Mouse (Mus musculus) G1E (cell line): Measurements from ENCODE around the gene Olfr981. TPM values are rescaled to one million over a fixed set of nuclear protein-coding genes. Genes with fewer than 3 reads are reported as not detected.
"Not testable (repeated sequence)": the region's sequence is repeated elsewhere in the genome, so short reads cannot be mapped to it uniquely, and the experiment has no call there.

ENCODE experiments used
- ATAC-seq: 2 replicates; pipeline ENCODE4 v1.8.0; 2016; ENCODE audit warnings: mild to moderate bottlenecking; ENCODE audit not compliant: insufficient number of reproducible peaks, poor library complexity, low FRiP score, severe bottlenecking; ENCODE audit errors: extremely low read depth
- DNase-seq: peaks from one replicate; pipeline ENCODE4 v3.0.0; 2012; ENCODE audit warnings: low spot score
- H3K27me3 ChIP-seq: 2 replicates; pipeline ENCODE4 v1.6.1; 2012; ENCODE audit warnings: mild to moderate bottlenecking, low read length, inconsistent platforms; ENCODE audit not compliant: insufficient read depth
- H3K36me3 ChIP-seq: replicated peaks from 2 replicates; pipeline ENCODE3; 2012; ENCODE audit warnings: mild to moderate bottlenecking, inconsistent platforms
- H3K4me1 ChIP-seq: 2 replicates; pipeline ENCODE4 v1.6.1; 2012; ENCODE audit warnings: low read depth, low read length, inconsistent platforms, mixed read lengths; ENCODE audit not compliant: insufficient read depth
- H3K4me3 ChIP-seq: 2 replicates; pipeline ENCODE4 v1.5.1; 2012; ENCODE audit warnings: low read depth, mild to moderate bottlenecking, inconsistent platforms, low read length, moderate library complexity, mixed read lengths
- H3K9me3 ChIP-seq: replicated peaks from 2 replicates; pipeline ENCODE4 v1.6.1; 2012; ENCODE audit warnings: inconsistent platforms
- CTCF ChIP-seq: IDR thresholded peaks from 2 replicates; pipeline ENCODE4 v1.5.1; 2012; ENCODE audit warnings: low read depth, low read length, inconsistent platforms, mixed read lengths
- GATA1 ChIP-seq: IDR thresholded peaks from 2 replicates; pipeline ENCODE4 v1.6.1; 2012; ENCODE audit warnings: borderline replicate concordance, low read length, inconsistent platforms, mixed read lengths
- GATA2 ChIP-seq: IDR thresholded peaks from 2 replicates; pipeline ENCODE4 v1.6.1; 2012; ENCODE audit warnings: low read depth, low read length, inconsistent platforms, borderline replicate concordance
- POLR2AphosphoS5 ChIP-seq: IDR thresholded peaks from 2 replicates; pipeline ENCODE4 v1.6.1; 2012; ENCODE audit warnings: low read depth, low read length, inconsistent platforms; ENCODE audit not compliant: insufficient replicate concordance
- TAL1 ChIP-seq: conservative IDR thresholded peaks from 2 replicates; pipeline ENCODE4 v1.6.1; 2012; ENCODE audit warnings: low read depth, low read length, inconsistent platforms, mixed read lengths
- polyA plus RNA-seq: library from polyadenylated mRNA; stranded (reverse); fragments of >175 nt; gene quantifications from 2 replicates; pipeline ENCODE4 v1.2.3, GENCODE M21; 2012
- total RNA-seq, 2 experiments: library from RNA; stranded (forward) in 1 of 2; stranded (reverse) in 1 of 2; fragments of 200-1000 nt in 1 of 2; fragments of >200 nt in 1 of 2; fragmentation: Nextera tagmentation in 1 of 2; gene quantifications; 2 replicates each; pipeline ENCODE4 v1.2.3; 2014 to 2017

Gene Olfr981
- total RNA-seq (2014; fragmentation: Nextera tagmentation) (not detected in 2 replicates), total RNA-seq (2017) (0.17 and 0.27 TPM in 2 replicates), polyA plus RNA-seq (not detected in 2 replicates)

- TF ChIP-seq GATA1 (no peak), CTCF (no peak), TAL1 (no peak), POLR2AphosphoS5 (no peak), GATA2 (no peak)
- peaks cover 4% of the 10 kb centered on the region; the same call in 1 of the 2 replicates for H3K9me3 ChIP-seq
- no peak for ATAC-seq
- H3K4me1 ChIP-seq: no peaks in the 10 kb centered on the region
- H3K36me3 ChIP-seq: no peaks in the 10 kb centered on the region
- H3K27me3 ChIP-seq: no peaks in the 10 kb centered on the region
- no peak within 1 kb of the TSS for H3K4me3 ChIP-seq
- DNase-seq: no peak
Observed at GRCm38 (mm10) chr9:40021164-40021563, at the start of gene Olfr981. Gene Olfr981, plus strand, starts transcription at chr9:40021464.

- not testable (repeated sequence) for DNase-seq, H3K4me1 ChIP-seq, H3K4me3 ChIP-seq, H3K9me3 ChIP-seq, H3K36me3 ChIP-seq, H3K27me3 ChIP-seq, ATAC-seq
Observed at GRCm38 (mm10) chr9:39976581-39977145, 44.6 kb upstream of the Olfr981 start.

- DNase-seq (no peak), ATAC-seq (no peak)
- Histone ChIP-seq H3K9me3 (no peaks in the 10 kb centered on the region), H3K4me3 (no peak within 1 kb of the TSS), H3K27me3 (no peaks in the 10 kb centered on the region), H3K4me1 (no peaks in the 10 kb centered on the region), H3K36me3 (no peaks in the 10 kb centered on the region)
- TF ChIP-seq POLR2AphosphoS5: no peak
- TF ChIP-seq CTCF: no peak
- TF ChIP-seq GATA2: no peak
- no peak for TF ChIP-seq TAL1
- no peak for TF ChIP-seq GATA1
Observed at GRCm38 (mm10) chr9:39991813-39992212, 29.5 kb upstream of the Olfr981 start, which contains the start of gene Olfr978. Gene Olfr978, plus strand, starts transcription at chr9:39992113.

GRCm38 (mm10) chr9:40003365-40003764 lies 17.9 kb upstream of the Olfr981 start, which contains the start of gene Olfr979:
Gene Olfr979, minus strand, starts transcription at chr9:40003465.
- Histone ChIP-seq H3K4me1 (no peaks in the 10 kb centered on the region), H3K36me3 (no peaks in the 10 kb centered on the region), H3K9me3 (no peaks in the 10 kb centered on the region), H3K4me3 (no peak within 1 kb of the TSS), H3K27me3 (no peaks in the 10 kb centered on the region)
- no peak for DNase-seq
- no peak for TF ChIP-seq CTCF
- TF ChIP-seq TAL1: no peak
- TF ChIP-seq GATA2: no peak
- no peak for TF ChIP-seq GATA1
- no peak for TF ChIP-seq POLR2AphosphoS5
- no peak for ATAC-seq

- DNase-seq (no peak), ATAC-seq (no peak)
- TF ChIP-seq GATA2: no peak
- TF ChIP-seq TAL1: no peak
- TF ChIP-seq CTCF: no peak
- no peak for TF ChIP-seq POLR2AphosphoS5
- no peak for TF ChIP-seq GATA1
- Histone ChIP-seq H3K4me1 (no peaks in the 10 kb centered on the region), H3K4me3 (no peak within 1 kb of the TSS), H3K36me3 (no peaks in the 10 kb centered on the region), H3K27me3 (no peaks in the 10 kb centered on the region), H3K9me3 (no peaks in the 10 kb centered on the region; the same call in 1 of the 2 replicates)
Observed at GRCm38 (mm10) chr9:40009482-40009881, 11.8 kb upstream of the Olfr981 start, which contains the start of gene Olfr980. Gene Olfr980, minus strand, starts transcription at chr9:40009582.

- Histone ChIP-seq H3K27me3 (no peaks in the 10 kb centered on the region), H3K4me3 (no peak overlapping the region), H3K4me1 (no peaks in the 10 kb centered on the region), H3K36me3 (no peaks in the 10 kb centered on the region), H3K9me3 (no peaks in the 10 kb centered on the region)
- TF ChIP-seq GATA2: no peak
- TF ChIP-seq TAL1: no peak
- no peak for TF ChIP-seq CTCF
- no peak for TF ChIP-seq POLR2AphosphoS5
- no peak for TF ChIP-seq GATA1
- no peak for ATAC-seq
- DNase-seq: no peak
Observed at GRCm38 (mm10) chr9:40050138-40050537, 28.9 kb downstream of the Olfr981 start.

DNA sequence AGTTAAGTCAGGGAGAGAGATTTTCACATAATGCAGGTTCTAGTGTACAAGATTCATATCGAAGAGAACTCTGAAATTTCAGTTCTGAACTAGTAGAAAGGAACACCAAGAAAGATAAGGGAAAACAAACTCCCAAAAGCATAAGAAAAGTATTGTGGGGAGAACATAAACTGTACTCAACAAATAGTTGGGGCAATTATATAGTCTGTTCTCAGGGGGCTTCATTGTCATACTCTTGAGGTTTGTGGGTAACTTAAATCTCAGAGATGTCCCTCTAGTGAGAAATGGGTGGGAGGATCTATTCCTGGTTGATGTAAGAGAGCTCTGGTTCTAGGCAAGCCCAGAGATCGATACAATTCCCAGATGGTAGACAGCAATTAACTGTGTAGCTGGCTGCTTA lies 52.3 kb downstream of the Olfr981 start, which contains the start of gene Olfr982:
Gene Olfr982 (plus strand): TSS at position 301 of the 400 bp plus-strand sequence.
- Histone ChIP-seq H3K36me3 (no peaks in the 10 kb centered on the region), H3K27me3 (no peaks in the 10 kb centered on the region), H3K9me3 (peaks cover 9% of the 10 kb centered on the region), H3K4me3 (no peak within 1 kb of the TSS), H3K4me1 (no peaks in the 10 kb centered on the region)
- ATAC-seq (no peak), DNase-seq (no peak)
- TF ChIP-seq TAL1 (no peak), POLR2AphosphoS5 (no peak), GATA2 (no peak), GATA1 (no peak), CTCF (no peak)

Other genes with a start within 250 kb of the Olfr981 start
- gene Olfr968, start 238.2 kb upstream of the Olfr981 start, total RNA-seq (2014; fragmentation: Nextera tagmentation): not detected in 2 replicates
- 0.06 and 0.11 TPM in 2 replicates for gene Olfr968, start 238.2 kb upstream of the Olfr981 start, total RNA-seq (2017)
- not detected in 2 replicates for gene Olfr968, start 238.2 kb upstream of the Olfr981 start, polyA plus RNA-seq
- gene Olfr969, start 230.5 kb upstream of the Olfr981 start, total RNA-seq (2014; fragmentation: Nextera tagmentation): not detected in 2 replicates
- not detected in 2 replicates for gene Olfr969, start 230.5 kb upstream of the Olfr981 start, total RNA-seq (2017)
- not detected in 2 replicates for gene Olfr969, start 230.5 kb upstream of the Olfr981 start, polyA plus RNA-seq
- gene Olfr970, start 212.6 kb upstream of the Olfr981 start, total RNA-seq (2014; fragmentation: Nextera tagmentation): not detected in 2 replicates
- 0.33 TPM in 1 of 2 replicates, not detected in the other for gene Olfr970, start 212.6 kb upstream of the Olfr981 start, total RNA-seq (2017)
- not detected in 2 replicates for gene Olfr970, start 212.6 kb upstream of the Olfr981 start, polyA plus RNA-seq
- not detected in 2 replicates for gene Olfr971, start 184.6 kb upstream of the Olfr981 start, total RNA-seq (2014; fragmentation: Nextera tagmentation)
- gene Olfr971, start 184.6 kb upstream of the Olfr981 start, total RNA-seq (2017): not detected in 2 replicates
- not detected in 2 replicates for gene Olfr971, start 184.6 kb upstream of the Olfr981 start, polyA plus RNA-seq
- gene Olfr972, start 155.0 kb upstream of the Olfr981 start, total RNA-seq (2014; fragmentation: Nextera tagmentation): not detected in 2 replicates
- gene Olfr972, start 155.0 kb upstream of the Olfr981 start, total RNA-seq (2017): 0.44 TPM in 1 of 2 replicates, not detected in the other
- not detected in 2 replicates for gene Olfr972, start 155.0 kb upstream of the Olfr981 start, polyA plus RNA-seq
- gene Olfr229, start 114.1 kb upstream of the Olfr981 start, total RNA-seq (2014; fragmentation: Nextera tagmentation): not detected in 2 replicates
- 0.16 TPM in 1 of 2 replicates, not detected in the other for gene Olfr229, start 114.1 kb upstream of the Olfr981 start, total RNA-seq (2017)
- gene Olfr229, start 114.1 kb upstream of the Olfr981 start, polyA plus RNA-seq: not detected in 2 replicates
- gene Olfr974, start 84.0 kb upstream of the Olfr981 start, total RNA-seq (2014; fragmentation: Nextera tagmentation): not detected in 2 replicates
- not detected in 2 replicates for gene Olfr974, start 84.0 kb upstream of the Olfr981 start, total RNA-seq (2017)
- not detected in 2 replicates for gene Olfr974, start 84.0 kb upstream of the Olfr981 start, polyA plus RNA-seq
- gene Olfr975, start 69.4 kb upstream of the Olfr981 start, total RNA-seq (2014; fragmentation: Nextera tagmentation): 0.38 TPM in 1 of 2 replicates, not detected in the other
- 0.22 and 0.29 TPM in 2 replicates for gene Olfr975, start 69.4 kb upstream of the Olfr981 start, total RNA-seq (2017)
- not detected in 2 replicates for gene Olfr975, start 69.4 kb upstream of the Olfr981 start, polyA plus RNA-seq
- gene Olfr976, start 60.3 kb upstream of the Olfr981 start, total RNA-seq (2014; fragmentation: Nextera tagmentation): not detected in 2 replicates
- gene Olfr976, start 60.3 kb upstream of the Olfr981 start, total RNA-seq (2017): not detected in 2 replicates
- not detected in 2 replicates for gene Olfr976, start 60.3 kb upstream of the Olfr981 start, polyA plus RNA-seq
- gene Olfr978, start 29.4 kb upstream of the Olfr981 start, total RNA-seq (2014; fragmentation: Nextera tagmentation): not detected in 2 replicates
- 0.05 and 0.23 TPM in 2 replicates for gene Olfr978, start 29.4 kb upstream of the Olfr981 start, total RNA-seq (2017)
- gene Olfr978, start 29.4 kb upstream of the Olfr981 start, polyA plus RNA-seq: not detected in 2 replicates
- gene Olfr979, start 18.0 kb upstream of the Olfr981 start, total RNA-seq (2014; fragmentation: Nextera tagmentation): not detected in 2 replicates
- 0.16 TPM in 1 of 2 replicates, not detected in the other for gene Olfr979, start 18.0 kb upstream of the Olfr981 start, total RNA-seq (2017)
- not detected in 2 replicates for gene Olfr979, start 18.0 kb upstream of the Olfr981 start, polyA plus RNA-seq
- not detected in 2 replicates for gene Olfr980, start 11.9 kb upstream of the Olfr981 start, total RNA-seq (2014; fragmentation: Nextera tagmentation)
- 0.06 and 0.22 TPM in 2 replicates for gene Olfr980, start 11.9 kb upstream of the Olfr981 start, total RNA-seq (2017)
- gene Olfr980, start 11.9 kb upstream of the Olfr981 start, polyA plus RNA-seq: not detected in 2 replicates
- gene Olfr982, start 52.4 kb downstream of the Olfr981 start, total RNA-seq (2014; fragmentation: Nextera tagmentation): not detected in 2 replicates
- under 0.01 and 0.11 TPM in 2 replicates for gene Olfr982, start 52.4 kb downstream of the Olfr981 start, total RNA-seq (2017)
- not detected in 2 replicates for gene Olfr982, start 52.4 kb downstream of the Olfr981 start, polyA plus RNA-seq
- not detected in 2 replicates for gene Olfr983, start 72.1 kb downstream of the Olfr981 start, total RNA-seq (2014; fragmentation: Nextera tagmentation)
- 0.05 TPM in 1 of 2 replicates, not detected in the other for gene Olfr983, start 72.1 kb downstream of the Olfr981 start, total RNA-seq (2017)
- gene Olfr983, start 72.1 kb downstream of the Olfr981 start, polyA plus RNA-seq: not detected in 2 replicates
- gene Olfr984, start 92.7 kb downstream of the Olfr981 start, total RNA-seq (2014; fragmentation: Nextera tagmentation): not detected in 2 replicates
- gene Olfr984, start 92.7 kb downstream of the Olfr981 start, total RNA-seq (2017): 0.11 and 0.23 TPM in 2 replicates
- not detected in 2 replicates for gene Olfr984, start 92.7 kb downstream of the Olfr981 start, polyA plus RNA-seq
- gene Olfr985, start 108.7 kb downstream of the Olfr981 start, total RNA-seq (2014; fragmentation: Nextera tagmentation): not detected in 2 replicates
- not detected in 2 replicates for gene Olfr985, start 108.7 kb downstream of the Olfr981 start, total RNA-seq (2017)
- not detected in 2 replicates for gene Olfr985, start 108.7 kb downstream of the Olfr981 start, polyA plus RNA-seq
- gene Tmem225, start 126.7 kb downstream of the Olfr981 start, total RNA-seq (2014; fragmentation: Nextera tagmentation): not detected in 2 replicates
- 0.11 and 0.12 TPM in 2 replicates for gene Tmem225, start 126.7 kb downstream of the Olfr981 start, total RNA-seq (2017)
- not detected in 2 replicates for gene Tmem225, start 126.7 kb downstream of the Olfr981 start, polyA plus RNA-seq
- gene Olfr986, start 159.5 kb downstream of the Olfr981 start, total RNA-seq (2014; fragmentation: Nextera tagmentation): not detected in 2 replicates
- 0.27 TPM in 1 of 2 replicates, not detected in the other for gene Olfr986, start 159.5 kb downstream of the Olfr981 start, total RNA-seq (2017)
- gene Olfr986, start 159.5 kb downstream of the Olfr981 start, polyA plus RNA-seq: not detected in 2 replicates
- 1.7 and 2.9 TPM in 2 replicates for gene Zfp202, start 170.9 kb downstream of the Olfr981 start, total RNA-seq (2014; fragmentation: Nextera tagmentation)
- gene Zfp202, start 170.9 kb downstream of the Olfr981 start, total RNA-seq (2017): 1.8 and 1.9 TPM in 2 replicates
- 0.67 and 0.85 TPM in 2 replicates for gene Zfp202, start 170.9 kb downstream of the Olfr981 start, polyA plus RNA-seq
- not detected in 2 replicates for gene Scn3b, start 247.8 kb downstream of the Olfr981 start, total RNA-seq (2014; fragmentation: Nextera tagmentation)
- gene Scn3b, start 247.8 kb downstream of the Olfr981 start, total RNA-seq (2017): 0.05 and 0.06 TPM in 2 replicates
- not detected in 2 replicates for gene Scn3b, start 247.8 kb downstream of the Olfr981 start, polyA plus RNA-seq